Mouse (Mus musculus): Measurements from ENCODE around the gene Csrnp3. TPM values are rescaled to one million over a fixed set of nuclear protein-coding genes. Genes with fewer than 3 reads are reported as not detected.

Gene Csrnp3
- polyA plus RNA-seq, 1 experiment: not detected

GRCm38 (mm10) chr2:65968810-65969209 lies 123.2 kb downstream of the Csrnp3 start:
- no peak for TF ChIP-seq POLR2A (IDR thresholded peaks at IDR 0.05; ENCODE audit: low read depth, low read length)
- no peak for TF ChIP-seq CTCF (IDR thresholded peaks at IDR 0.05; ENCODE audit: extremely low read depth, insufficient read depth, insufficient read length, insufficient replicate concordance)
- DNase-seq (ENCODE audit: low read depth in 1 of 2, low spot score in 2 of 2): no peak
- Histone ChIP-seq H3K27ac (ENCODE audit: insufficient read depth, low read length) (no peak overlapping the region), H3K4me3 (ENCODE audit: extremely low read depth, insufficient read depth, insufficient read length) (no peak overlapping the region), H3K27me3 (ENCODE audit: control insufficient read depth, insufficient read depth, low read length) (no peaks in the 10 kb centered on the region), H3K4me1 (ENCODE audit: control insufficient read depth, insufficient read depth, insufficient read length) (no peaks in the 10 kb centered on the region), H3K36me3 (ENCODE audit: control insufficient read depth, insufficient read depth, low read length) (no peaks in the 10 kb centered on the region)
- WGBS: 83% methylated on average over 4 of the region's 4 CpGs

- Histone ChIP-seq H3K27me3 (ENCODE audit: control insufficient read depth, insufficient read depth, low read length) (no peaks in the 10 kb centered on the region), H3K27ac (ENCODE audit: insufficient read depth, low read length) (no peak overlapping the region), H3K36me3 (ENCODE audit: control insufficient read depth, insufficient read depth, low read length) (no peaks in the 10 kb centered on the region), H3K4me3 (ENCODE audit: extremely low read depth, insufficient read depth, insufficient read length) (no peak overlapping the region), H3K4me1 (ENCODE audit: control insufficient read depth, insufficient read depth, insufficient read length) (no peaks in the 10 kb centered on the region)
- TF ChIP-seq CTCF (IDR thresholded peaks at IDR 0.05; ENCODE audit: extremely low read depth, insufficient read depth, insufficient read length, insufficient replicate concordance) (no peak), POLR2A (IDR thresholded peaks at IDR 0.05; ENCODE audit: low read depth, low read length) (no peak)
- DNase-seq (ENCODE audit: low read depth in 1 of 2, low spot score in 2 of 2): no peak
- 95% methylated on average over 4 of the region's 4 CpGs for WGBS
Measured at GRCm38 (mm10) chr2:65973907-65974306, 128.3 kb downstream of the Csrnp3 start.

- no peaks in the 10 kb centered on the region for H3K36me3 ChIP-seq (ENCODE audit: control insufficient read depth, insufficient read depth, low read length)
- H3K27me3 ChIP-seq (ENCODE audit: control insufficient read depth, insufficient read depth, low read length): no peaks in the 10 kb centered on the region
- no peak overlapping the region for H3K4me3 ChIP-seq (ENCODE audit: extremely low read depth, insufficient read depth, insufficient read length)
- no peak overlapping the region for H3K27ac ChIP-seq (ENCODE audit: insufficient read depth, low read length)
- no peaks in the 10 kb centered on the region for H3K4me1 ChIP-seq (ENCODE audit: control insufficient read depth, insufficient read depth, insufficient read length)
- 86% methylated on average over 5 of the region's 5 CpGs for WGBS
- DNase-seq (ENCODE audit: low read depth in 1 of 2, low spot score in 2 of 2): no peak
- no peak for TF ChIP-seq CTCF (IDR thresholded peaks at IDR 0.05; ENCODE audit: extremely low read depth, insufficient read depth, insufficient read length, insufficient replicate concordance)
- no peak for TF ChIP-seq POLR2A (IDR thresholded peaks at IDR 0.05; ENCODE audit: low read depth, low read length)
Measured at GRCm38 (mm10) chr2:65975383-65975782, 129.8 kb downstream of the Csrnp3 start.

GRCm38 (mm10) chr2:65979338-65980053 lies 133.9 kb downstream of the Csrnp3 start:
- DNase-seq (ENCODE audit: low read depth in 1 of 2, low spot score in 2 of 2): no peak
- Histone ChIP-seq H3K4me3 (ENCODE audit: extremely low read depth, insufficient read depth, insufficient read length) (no peak overlapping the region), H3K36me3 (ENCODE audit: control insufficient read depth, insufficient read depth, low read length) (no peaks in the 10 kb centered on the region), H3K27me3 (ENCODE audit: control insufficient read depth, insufficient read depth, low read length) (no peaks in the 10 kb centered on the region), H3K27ac (ENCODE audit: insufficient read depth, low read length) (no peak overlapping the region), H3K4me1 (ENCODE audit: control insufficient read depth, insufficient read depth, insufficient read length) (no peaks in the 10 kb centered on the region)
- WGBS: 87% methylated on average over 17 of the region's 17 CpGs
- TF ChIP-seq CTCF (IDR thresholded peaks at IDR 0.05; ENCODE audit: extremely low read depth, insufficient read depth, insufficient read length, insufficient replicate concordance): no peak
- no peak for TF ChIP-seq POLR2A (IDR thresholded peaks at IDR 0.05; ENCODE audit: low read depth, low read length)

GRCm38 (mm10) chr2:65981470-65981869 lies 135.9 kb downstream of the Csrnp3 start:
- DNase-seq (ENCODE audit: low read depth in 1 of 2, low spot score in 2 of 2): no peak
- TF ChIP-seq CTCF (IDR thresholded peaks at IDR 0.05; ENCODE audit: extremely low read depth, insufficient read depth, insufficient read length, insufficient replicate concordance): no peak
- TF ChIP-seq POLR2A (IDR thresholded peaks at IDR 0.05; ENCODE audit: low read depth, low read length): no peak
- Histone ChIP-seq H3K27ac (ENCODE audit: insufficient read depth, low read length) (no peak overlapping the region), H3K4me3 (ENCODE audit: extremely low read depth, insufficient read depth, insufficient read length) (no peak overlapping the region), H3K36me3 (ENCODE audit: control insufficient read depth, insufficient read depth, low read length) (no peaks in the 10 kb centered on the region), H3K4me1 (ENCODE audit: control insufficient read depth, insufficient read depth, insufficient read length) (no peaks in the 10 kb centered on the region), H3K27me3 (ENCODE audit: control insufficient read depth, insufficient read depth, low read length) (no peaks in the 10 kb centered on the region)
- WGBS: 64% methylated on average over 6 of the region's 6 CpGs

- WGBS: 74% methylated on average over 4 of the region's 4 CpGs
- H3K27ac ChIP-seq (ENCODE audit: insufficient read depth, low read length): no peak overlapping the region
- H3K36me3 ChIP-seq (ENCODE audit: control insufficient read depth, insufficient read depth, low read length): no peaks in the 10 kb centered on the region
- DNase-seq (ENCODE audit: low read depth in 1 of 2, low spot score in 2 of 2): no peak
- TF ChIP-seq POLR2A (IDR thresholded peaks at IDR 0.05; ENCODE audit: low read depth, low read length): no peak
- no peak for TF ChIP-seq CTCF (IDR thresholded peaks at IDR 0.05; ENCODE audit: extremely low read depth, insufficient read depth, insufficient read length, insufficient replicate concordance)
- no peaks in the 10 kb centered on the region for H3K27me3 ChIP-seq (ENCODE audit: control insufficient read depth, insufficient read depth, low read length)
- no peaks in the 10 kb centered on the region for H3K4me1 ChIP-seq (ENCODE audit: control insufficient read depth, insufficient read depth, insufficient read length)
- no peak overlapping the region for H3K4me3 ChIP-seq (ENCODE audit: extremely low read depth, insufficient read depth, insufficient read length)
Measured at GRCm38 (mm10) chr2:65981965-65982364, 136.4 kb downstream of the Csrnp3 start.

- no peak for DNase-seq (ENCODE audit: low read depth in 1 of 2, low spot score in 2 of 2)
- Histone ChIP-seq H3K27me3 (ENCODE audit: control insufficient read depth, insufficient read depth, low read length) (no peaks in the 10 kb centered on the region), H3K4me1 (ENCODE audit: control insufficient read depth, insufficient read depth, insufficient read length) (no peaks in the 10 kb centered on the region), H3K27ac (ENCODE audit: insufficient read depth, low read length) (no peak overlapping the region), H3K36me3 (ENCODE audit: control insufficient read depth, insufficient read depth, low read length) (no peaks in the 10 kb centered on the region), H3K4me3 (ENCODE audit: extremely low read depth, insufficient read depth, insufficient read length) (no peak overlapping the region)
- 82% methylated on average over 4 of the region's 4 CpGs for WGBS
- no peak for TF ChIP-seq CTCF (IDR thresholded peaks at IDR 0.05; ENCODE audit: extremely low read depth, insufficient read depth, insufficient read length, insufficient replicate concordance)
- TF ChIP-seq POLR2A (IDR thresholded peaks at IDR 0.05; ENCODE audit: low read depth, low read length): no peak
Measured at GRCm38 (mm10) chr2:65985706-65986105, 140.1 kb downstream of the Csrnp3 start.

All from spleen, adult 2 months (tissue).